Mouse (Mus musculus): ENCODE data around the gene Hes1. TPM values are rescaled to one million over a fixed set of nuclear protein-coding genes. Genes with fewer than 3 reads are reported as not detected.

The Hes1 gene
- 0.34 TPM for polyA plus RNA-seq (2017; shearing (Covaris generic))

DNA sequence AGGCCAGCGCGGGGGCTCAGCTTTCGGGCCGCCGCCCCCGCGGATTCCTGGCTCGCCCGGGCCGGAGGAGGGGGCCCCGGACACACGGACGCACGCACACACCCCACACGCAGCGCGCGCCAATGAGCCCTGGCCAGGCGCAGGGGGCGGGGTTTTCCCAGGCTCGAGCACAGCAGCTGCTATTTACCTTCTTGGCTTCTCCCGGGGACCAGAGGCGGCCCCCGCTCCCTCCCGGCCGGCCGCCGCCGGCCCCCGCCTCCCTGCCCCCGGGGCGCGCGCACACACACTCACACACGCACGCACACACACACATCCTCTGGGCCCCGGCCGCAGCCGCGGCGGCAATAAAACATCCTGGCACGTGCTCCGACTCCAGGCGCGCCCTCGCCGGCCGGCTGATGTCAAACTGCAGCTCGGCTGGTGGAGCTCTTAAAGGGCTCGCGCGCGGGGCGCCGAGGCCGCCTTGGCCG lies at the start of gene Hes1:
Hes1 (plus strand) TSS at position 401 of the 470 bp plus-strand sequence.

Other genes starting within 250 kb of the Hes1 start
- 0.11 TPM for gene Cpn2, start 203.1 kb downstream of the Hes1 start, polyA plus RNA-seq (2017; shearing (Covaris generic))
- gene Lrrc15, start 218.9 kb downstream of the Hes1 start, polyA plus RNA-seq (2017; shearing (Covaris generic)), result 0.10 TPM
- 0.74 TPM for gene Gp5, start 246.4 kb downstream of the Hes1 start, polyA plus RNA-seq (2017; shearing (Covaris generic))